Mouse (Mus musculus): ENCODE data around the gene Scrt2.

DNA sequence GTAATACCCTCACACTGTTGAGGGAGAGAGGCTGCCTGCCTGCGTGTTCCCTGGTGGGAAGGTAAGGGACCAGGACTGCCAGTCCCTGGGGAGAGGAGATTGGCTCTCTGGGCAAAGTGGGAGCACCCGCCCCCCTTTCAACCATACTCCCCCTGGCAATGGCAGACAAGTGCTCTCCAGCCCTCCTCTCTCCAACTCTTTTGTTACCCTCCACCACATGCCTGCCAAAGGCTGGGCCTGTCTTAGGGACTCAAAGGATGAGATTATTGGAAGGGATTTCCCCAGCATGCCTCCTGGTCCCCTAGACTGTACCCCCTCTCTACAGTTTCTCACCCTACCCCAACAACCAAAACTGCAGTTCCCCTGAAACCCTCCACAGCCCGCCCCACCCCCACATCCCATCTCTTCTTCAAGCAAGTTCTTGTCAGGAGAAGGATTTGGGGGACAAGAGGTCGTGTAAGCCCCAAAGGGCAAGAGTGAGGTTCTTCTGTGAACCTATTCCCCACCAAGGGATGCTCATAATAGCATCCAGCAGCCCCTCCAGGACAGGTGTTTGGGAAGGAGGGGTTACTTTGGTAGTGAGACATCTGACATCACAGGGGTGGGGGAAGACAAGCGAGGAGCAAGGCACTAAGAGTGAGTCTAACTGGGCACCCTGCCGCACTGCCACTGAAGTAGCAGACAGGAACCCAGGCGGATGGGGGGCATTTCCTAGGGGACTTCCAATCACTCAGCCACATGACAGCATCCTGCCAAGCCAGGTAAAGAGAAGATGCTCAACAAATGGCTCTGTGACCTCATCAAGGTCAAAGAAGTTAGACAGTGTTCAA lies 1.3 kb downstream of the Scrt2 start:
- TF ChIP-seq CTCF (IDR thresholded peaks at IDR 0.05; ENCODE audit: borderline replicate concordance, extremely low read depth, insufficient read depth, insufficient read length): no peak
- no peak for TF ChIP-seq POLR2A (IDR thresholded peaks at IDR 0.05; ENCODE audit: borderline replicate concordance, extremely low read depth, insufficient read depth, insufficient read length, poor library complexity, severe bottlenecking)
